Mouse (Mus musculus): ENCODE measurements around the gene Agfg2. TPM values are rescaled to one million over a fixed set of nuclear protein-coding genes. Genes with fewer than 3 reads are reported as not detected.

Agfg2 gene
- polyA plus RNA-seq, 1 experiment from 2014 or later: 16.6 TPM

Other genes with a start within 250 kb of the Agfg2 start
- gene Zan, start 207.7 kb downstream of the Agfg2 start, polyA plus RNA-seq (2015; fragmentation: Nextera tagmentation; extraction: Ambion mirVana): 0.06 and 0.08 TPM in 2 replicates
- gene Pop7, start 182.2 kb downstream of the Agfg2 start, polyA plus RNA-seq (2015; fragmentation: Nextera tagmentation; extraction: Ambion mirVana): 79.7 and 80.1 TPM in 2 replicates
- gene Gigyf1, start 166.2 kb downstream of the Agfg2 start, polyA plus RNA-seq (2015; fragmentation: Nextera tagmentation; extraction: Ambion mirVana): 16.9 and 17.3 TPM in 2 replicates
- gene Epo, start 151.5 kb downstream of the Agfg2 start, polyA plus RNA-seq (2015; fragmentation: Nextera tagmentation; extraction: Ambion mirVana): not detected in 2 replicates
- gene Gnb2, start 151.2 kb downstream of the Agfg2 start, polyA plus RNA-seq (2015; fragmentation: Nextera tagmentation; extraction: Ambion mirVana): 486 and 510 TPM in 2 replicates
- gene Actl6b, start 131.2 kb downstream of the Agfg2 start, polyA plus RNA-seq (2015; fragmentation: Nextera tagmentation; extraction: Ambion mirVana): 203 and 222 TPM in 2 replicates
- gene Tfr2, start 114.9 kb downstream of the Agfg2 start, polyA plus RNA-seq (2015; fragmentation: Nextera tagmentation; extraction: Ambion mirVana): 3.0 and 3.2 TPM in 2 replicates
- gene Mospd3, start 83.7 kb downstream of the Agfg2 start, polyA plus RNA-seq (2015; fragmentation: Nextera tagmentation; extraction: Ambion mirVana): 50.0 and 58.1 TPM in 2 replicates
- 40.6 and 42.7 TPM in 2 replicates for gene Pcolce, start 70.9 kb downstream of the Agfg2 start, polyA plus RNA-seq (2015; fragmentation: Nextera tagmentation; extraction: Ambion mirVana)
- 0.17 and 0.20 TPM in 2 replicates for gene Fbxo24, start 55.7 kb downstream of the Agfg2 start, polyA plus RNA-seq (2015; fragmentation: Nextera tagmentation; extraction: Ambion mirVana)
- gene Lrch4, start 55.6 kb downstream of the Agfg2 start, polyA plus RNA-seq (2015; fragmentation: Nextera tagmentation; extraction: Ambion mirVana): 23.8 and 24.5 TPM in 2 replicates
- 6.7 and 7.9 TPM in 2 replicates for gene Gm20605, start 55.6 kb downstream of the Agfg2 start, polyA plus RNA-seq (2015; fragmentation: Nextera tagmentation; extraction: Ambion mirVana)
- gene Sap25, start 43.4 kb downstream of the Agfg2 start, polyA plus RNA-seq (2015; fragmentation: Nextera tagmentation; extraction: Ambion mirVana): 5.6 and 6.5 TPM in 2 replicates
- gene Irs3, start 39.0 kb downstream of the Agfg2 start, polyA plus RNA-seq (2015; fragmentation: Nextera tagmentation; extraction: Ambion mirVana): 0.20 TPM in 1 of 2 replicates, not detected in the other
- 23.4 and 25.4 TPM in 2 replicates for gene Nyap1, start 56.9 kb upstream of the Agfg2 start, polyA plus RNA-seq (2015; fragmentation: Nextera tagmentation; extraction: Ambion mirVana)
- 76.8 and 86.9 TPM in 2 replicates for gene Tsc22d4, start 61.0 kb upstream of the Agfg2 start, polyA plus RNA-seq (2015; fragmentation: Nextera tagmentation; extraction: Ambion mirVana)
- gene Ppp1r35, start 94.1 kb upstream of the Agfg2 start, polyA plus RNA-seq (2015; fragmentation: Nextera tagmentation; extraction: Ambion mirVana): 38.1 and 39.7 TPM in 2 replicates
- 9.9 and 12.3 TPM in 2 replicates for gene Mepce, start 102.9 kb upstream of the Agfg2 start, polyA plus RNA-seq (2015; fragmentation: Nextera tagmentation; extraction: Ambion mirVana)
- gene Zcwpw1, start 103.1 kb upstream of the Agfg2 start, polyA plus RNA-seq (2015; fragmentation: Nextera tagmentation; extraction: Ambion mirVana): 10.4 and 12.4 TPM in 2 replicates
- gene Pilra, start 151.6 kb upstream of the Agfg2 start, polyA plus RNA-seq (2015; fragmentation: Nextera tagmentation; extraction: Ambion mirVana): 0.15 and 1.3 TPM in 2 replicates
- gene Pilrb1, start 173.4 kb upstream of the Agfg2 start, polyA plus RNA-seq (2015; fragmentation: Nextera tagmentation; extraction: Ambion mirVana): not detected in 2 replicates
- 0.27 TPM in 1 of 2 replicates, not detected in the other for gene Pilrb2, start 187.1 kb upstream of the Agfg2 start, polyA plus RNA-seq (2015; fragmentation: Nextera tagmentation; extraction: Ambion mirVana)
- not detected in 2 replicates for gene Cyp3a13, start 236.9 kb upstream of the Agfg2 start, polyA plus RNA-seq (2015; fragmentation: Nextera tagmentation; extraction: Ambion mirVana)

Measured in neural tube, embryonic 13.5 days (tissue).